Mouse (Mus musculus) midbrain, postnatal 0 days (tissue): Measurements from ENCODE around the gene Ccs. TPM values are rescaled to one million over a fixed set of nuclear protein-coding genes. Genes with fewer than 3 reads are reported as not detected.

ENCODE experiments used
- ATAC-seq: fragments of 200-750 bp; cut with Nextera tagmentation; 2 replicates; pipeline ENCODE4 v1.8.0; 2017; ENCODE audit warnings: moderate number of reproducible peaks, mild to moderate bottlenecking, moderate TSS enrichment, moderate library complexity; ENCODE audit not compliant: low FRiP score
- DNase-seq: peaks from one replicate; pipeline ENCODE4 v3.0.0-alpha.2; 2015; ENCODE audit warnings: low spot score
- H3K27ac ChIP-seq: fragments of 300-500 bp; sonication (generic); 2 replicates; pipeline ENCODE4 v1.5.1; 2014; ENCODE audit warnings: low read depth, mild to moderate bottlenecking, low read length, mixed read lengths
- H3K27me3 ChIP-seq: fragments of 300-500 bp; sonication (generic); 2 replicates; pipeline ENCODE4 v1.6.1; 2014; ENCODE audit warnings: low read length, control low read depth, mixed read lengths; ENCODE audit not compliant: insufficient read depth
- H3K36me3 ChIP-seq: fragments of 300-500 bp; sonication (generic); 2 replicates; pipeline ENCODE4 v1.6.1; 2014; ENCODE audit warnings: low read length, control low read depth, mixed read lengths; ENCODE audit not compliant: insufficient read depth
- H3K4me1 ChIP-seq: fragments of 300-500 bp; sonication (generic); 2 replicates; pipeline ENCODE4 v1.6.1; 2014; ENCODE audit warnings: mild to moderate bottlenecking, control low read depth, antibody characterized with exemption, low read length, mixed read lengths; ENCODE audit not compliant: insufficient read depth
- H3K4me2 ChIP-seq: fragments of 300-500 bp; sonication (generic); 2 replicates; pipeline ENCODE4 v1.6.1; 2014; ENCODE audit warnings: low read depth, mild to moderate bottlenecking, low read length, mixed read lengths; ENCODE audit not compliant: poor library complexity, severe bottlenecking
- H3K4me3 ChIP-seq: fragments of 300-500 bp; sonication (generic); 2 replicates; pipeline ENCODE4 v1.5.1; 2014; ENCODE audit warnings: low read depth, mild to moderate bottlenecking, low read length, moderate library complexity
- H3K9ac ChIP-seq: fragments of 300-500 bp; sonication (generic); replicated peaks from 2 replicates; pipeline ENCODE4 v1.6.1; 2014; ENCODE audit warnings: mild to moderate bottlenecking, low read length, moderate library complexity, mixed read lengths; ENCODE audit not compliant: poor library complexity, severe bottlenecking
- H3K9me3 ChIP-seq: fragments of 300-500 bp; sonication (generic); 2 replicates; pipeline ENCODE4 v1.6.1; 2016; ENCODE audit warnings: low read length, control low read depth
- CTCF ChIP-seq: IDR thresholded peaks from 2 replicates; pipeline ENCODE4 v1.5.1; 2016; ENCODE audit warnings: antibody characterized with exemption, mild to moderate bottlenecking
- WGBS: fragments of 180-500 bp; shearing (Covaris S2); extraction: QIAGEN DNeasy Blood & Tissue Kit; methylation state at CpG from one replicate; pipeline ENCODE4 v1.1.7; 2014; 5-methylcytosine and 5-hydroxymethylcytosine counted together
- polyA plus RNA-seq: library from polyadenylated mRNA; unstranded; fragments of >200 nt; fragmentation: Nextera tagmentation; extraction: Ambion mirVana; gene quantifications from 2 replicates; pipeline ENCODE4 v1.2.1, GENCODE M21; 2015
- total RNA-seq: library from RNA; depleted of rRNA; stranded (reverse); fragments of >200 nt; gene quantifications from 2 replicates; pipeline ENCODE4 v1.2.3, GENCODE M21; 2014

Ccs gene
- total and polyA plus RNA-seq, 2 experiments from 2014 or later: 20.0 to 42.6 TPM

GRCm38 (mm10) chr19:4802691-4803091 is 36.4 kb downstream of the Ccs start:
- Histone ChIP-seq H3K9ac (no peak overlapping the region), H3K36me3 (peaks cover 34% of the 10 kb centered on the region), H3K4me2 (no peak overlapping the region), H3K27me3 (no peaks in the 10 kb centered on the region), H3K27ac (no peak overlapping the region), H3K9me3 (no peaks in the 10 kb centered on the region), H3K4me3 (no peak overlapping the region), H3K4me1 (no peaks in the 10 kb centered on the region)
- ATAC-seq (no peak), DNase-seq (peak; percentile 61)
- no peak for TF ChIP-seq CTCF
- 88% methylated on average over 7 of the region's 7 CpGs for WGBS

DNA sequence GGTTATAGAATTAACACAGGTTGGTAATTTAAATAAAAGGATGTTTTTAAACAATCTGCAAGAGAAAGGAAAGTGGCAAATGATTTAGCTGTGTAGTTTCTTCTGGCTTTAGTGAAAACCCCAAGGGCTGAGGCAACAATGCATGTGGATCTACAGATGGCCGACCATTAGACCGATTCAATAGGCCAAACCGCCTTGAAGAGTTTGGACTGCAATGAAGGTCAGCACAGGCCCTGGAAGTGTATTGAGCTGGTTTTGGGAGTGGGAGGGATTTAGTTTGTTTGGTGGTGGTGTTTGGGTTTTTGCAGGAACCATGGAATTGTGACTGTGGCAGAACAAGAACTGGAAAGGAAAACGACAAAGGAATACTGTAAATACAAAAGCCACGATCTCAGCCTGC is 40.0 kb downstream of the Ccs start:
- no peaks in the 10 kb centered on the region for H3K9me3 ChIP-seq
- ATAC-seq: no peak
- 95% methylated on average over 5 of the region's 5 CpGs for WGBS
- no peaks in the 10 kb centered on the region for H3K4me1 ChIP-seq
- H3K27ac ChIP-seq: no peak overlapping the region
- no peak overlapping the region for H3K4me3 ChIP-seq
- H3K9ac ChIP-seq: no peak overlapping the region
- peaks cover 34% of the 10 kb centered on the region for H3K36me3 ChIP-seq
- TF ChIP-seq CTCF: no peak
- no peak for DNase-seq
- no peak overlapping the region for H3K4me2 ChIP-seq
- H3K27me3 ChIP-seq: no peaks in the 10 kb centered on the region

DNA sequence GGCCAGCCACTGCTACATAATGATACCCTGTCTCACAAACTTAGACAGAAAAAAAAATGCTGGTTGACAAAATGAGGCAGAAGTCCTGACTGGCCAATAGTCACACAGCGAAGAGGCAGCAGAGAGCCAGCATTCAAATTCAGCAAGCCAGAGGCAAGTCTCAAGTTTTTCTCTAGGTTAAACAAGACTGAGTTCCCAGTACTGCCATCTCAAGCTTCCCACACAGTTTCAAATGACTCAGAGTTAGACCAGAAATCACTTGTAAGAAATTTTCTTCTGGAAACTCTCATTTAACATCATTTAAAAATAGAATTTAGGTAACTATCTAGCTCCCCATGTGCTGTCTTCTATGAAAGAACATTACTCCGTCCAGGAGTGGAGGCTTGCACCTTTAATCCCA is 41.3 kb downstream of the Ccs start:
- Histone ChIP-seq H3K9ac (no peak overlapping the region), H3K27me3 (no peaks in the 10 kb centered on the region), H3K4me2 (no peak overlapping the region), H3K27ac (no peak overlapping the region), H3K9me3 (no peaks in the 10 kb centered on the region), H3K4me3 (no peak overlapping the region), H3K36me3 (peaks cover 24% of the 10 kb centered on the region), H3K4me1 (no peaks in the 10 kb centered on the region)
- 96% methylated on average over 2 of the region's 2 CpGs for WGBS
- TF ChIP-seq CTCF: no peak
- ATAC-seq (no peak), DNase-seq (no peak)

- Histone ChIP-seq H3K9ac (no peak overlapping the region), H3K27me3 (no peaks in the 10 kb centered on the region), H3K36me3 (peaks cover 10% of the 10 kb centered on the region), H3K9me3 (no peaks in the 10 kb centered on the region), H3K4me1 (peaks cover 4% of the 10 kb centered on the region; the same call in 1 of the 2 replicates), H3K27ac (no peak overlapping the region), H3K4me2 (no peak overlapping the region), H3K4me3 (no peak overlapping the region)
- ATAC-seq (no peak), DNase-seq (no peak)
- TF ChIP-seq CTCF: no peak
- whole genome bisulfite sequencing: 93% methylated on average over 1 of the region's 1 CpGs
Measured at GRCm38 (mm10) chr19:4795929-4796328, 43.2 kb downstream of the Ccs start.

GRCm38 (mm10) chr19:4793831-4794422 is 45.2 kb downstream of the Ccs start, which contains the start of gene Rbm4:
Rbm4 (minus strand) TSS chr19:4793901.
- H3K4me3 ChIP-seq: peak within 1 kb of the TSS; percentile 73
- WGBS: under 1% methylated on average over 31 of the region's 31 CpGs
- TF ChIP-seq CTCF: no peak
- no peaks in the 10 kb centered on the region for H3K9me3 ChIP-seq
- peak; percentile 100 for DNase-seq
- H3K27ac ChIP-seq: peak within 1 kb of the TSS; percentile 86
- H3K36me3 ChIP-seq: peaks cover 6% of the 10 kb centered on the region; the same call in 1 of the 2 replicates
- peaks cover 13% of the 10 kb centered on the region; the same call in 1 of the 2 replicates for H3K4me1 ChIP-seq
- peak; percentile 99 for ATAC-seq
- H3K9ac ChIP-seq: peak within 1 kb of the TSS; percentile 79
- H3K27me3 ChIP-seq: no peaks in the 10 kb centered on the region
- peak within 1 kb of the TSS; percentile 66 for H3K4me2 ChIP-seq

DNA sequence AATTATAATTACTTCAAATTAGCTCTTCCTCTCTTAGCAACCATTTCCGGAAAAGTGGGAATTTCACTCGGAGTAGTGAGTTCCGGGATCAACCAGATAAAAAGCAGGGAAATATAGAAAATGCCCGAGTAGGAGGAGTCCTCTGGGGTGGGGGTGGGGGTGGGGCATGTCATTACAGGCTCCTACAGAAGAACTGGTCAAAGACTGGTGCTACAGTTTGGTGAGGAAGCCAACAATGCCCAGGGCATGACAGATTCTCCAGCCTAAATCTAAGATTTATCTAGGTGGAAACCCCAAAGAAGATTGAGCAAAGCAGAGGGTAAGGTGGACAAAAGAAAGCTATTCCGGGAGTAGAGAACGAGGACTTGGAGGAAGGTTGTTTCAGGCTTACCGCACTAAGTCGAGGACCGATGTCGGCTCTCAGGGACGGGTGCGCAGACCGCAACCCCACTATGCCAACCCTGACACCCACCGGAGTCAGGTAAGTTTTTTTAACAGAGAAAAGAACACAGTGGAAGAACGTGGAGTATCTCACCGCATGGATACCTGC is 45.8 kb downstream of the Ccs start:
- Histone ChIP-seq H3K9ac (peak overlapping the region; percentile 79), H3K36me3 (peaks cover 5% of the 10 kb centered on the region; the same call in 1 of the 2 replicates), H3K4me3 (peak overlapping the region; percentile 73), H3K4me1 (peaks cover 13% of the 10 kb centered on the region; the same call in 1 of the 2 replicates), H3K4me2 (peak overlapping the region; percentile 66), H3K9me3 (no peaks in the 10 kb centered on the region), H3K27me3 (no peaks in the 10 kb centered on the region), H3K27ac (peak overlapping the region; percentile 86)
- ATAC-seq (0 out of 2 replicates have a peak, but pooled peaks have one; percentile 50), DNase-seq (peak; percentile 14)
- TF ChIP-seq CTCF: no peak
- WGBS: 2% methylated on average over 16 of the region's 16 CpGs
